Mouse (Mus musculus) R1 (cell line): Measurements from ENCODE around the gene Jak1.
A peak's percentile ranks its signal among the peaks of the same experiment; 100 is the strongest.

Source experiments
- DNase-seq: peaks from one replicate; pipeline ENCODE4 v3.0.0-alpha.2; 2018; ENCODE audit warnings: low read depth, low spot score

Gene Jak1

GRCm38 (mm10) chr4:101264741-101265513 is at the start of gene Jak1:
Jak1 (minus strand) TSS chr4:101265282.
- DNase-seq, result peak; percentile 98

GRCm38 (mm10) chr4:101312055-101312454 is 47.0 kb upstream of the Jak1 start:
- DNase-seq, result no peak

- DNase-seq, result no peak
Observed at GRCm38 (mm10) chr4:101308166-101308565, 43.1 kb upstream of the Jak1 start.

GRCm38 (mm10) chr4:101307286-101307685 is 42.2 kb upstream of the Jak1 start:
- DNase-seq, result no peak

- no peak for DNase-seq
Observed at GRCm38 (mm10) chr4:101306132-101306915, 41.2 kb upstream of the Jak1 start.

GRCm38 (mm10) chr4:101305126-101305525 is 40.0 kb upstream of the Jak1 start:
- no peak for DNase-seq

- DNase-seq, result no peak
Observed at GRCm38 (mm10) chr4:101304114-101304513, 39.0 kb upstream of the Jak1 start.

GRCm38 (mm10) chr4:101300392-101300910 is 35.4 kb upstream of the Jak1 start:
- peak; percentile 64 for DNase-seq

GRCm38 (mm10) chr4:101298311-101298990 is 33.4 kb upstream of the Jak1 start:
- DNase-seq, result no peak

- no peak for DNase-seq
Observed at GRCm38 (mm10) chr4:101296836-101297235, 31.8 kb upstream of the Jak1 start.

- no peak for DNase-seq
Observed at GRCm38 (mm10) chr4:101295788-101296187, 30.7 kb upstream of the Jak1 start.

GRCm38 (mm10) chr4:101293661-101294060 is 28.6 kb upstream of the Jak1 start:
- DNase-seq, result no peak

- peak; percentile 66 for DNase-seq
Observed at GRCm38 (mm10) chr4:101292736-101293541, 27.9 kb upstream of the Jak1 start.

GRCm38 (mm10) chr4:101292028-101292735 is 27.1 kb upstream of the Jak1 start:
- peak; percentile 50 for DNase-seq

GRCm38 (mm10) chr4:101288292-101288691 is 23.2 kb upstream of the Jak1 start:
- DNase-seq, result no peak

- no peak for DNase-seq
Observed at GRCm38 (mm10) chr4:101286562-101286961, 21.5 kb upstream of the Jak1 start.

GRCm38 (mm10) chr4:101285906-101286432 is 20.9 kb upstream of the Jak1 start:
- DNase-seq, result no peak

GRCm38 (mm10) chr4:101283938-101284337 is 18.9 kb upstream of the Jak1 start:
- no peak for DNase-seq

- DNase-seq, result no peak
Observed at GRCm38 (mm10) chr4:101282237-101282636, 17.2 kb upstream of the Jak1 start.

- DNase-seq, result no peak
Observed at GRCm38 (mm10) chr4:101280119-101280518, 15.0 kb upstream of the Jak1 start.
